Mouse (Mus musculus): ENCODE data around the gene Caskin2. TPM values are rescaled to one million over a fixed set of nuclear protein-coding genes. Genes with fewer than 3 reads are reported as not detected.

The Caskin2 gene
- total RNA-seq (2023; ENCODE audit: inconsistent age), result 3.4 to 5.3 TPM (median 3.9 TPM) in 4 replicates

DNA sequence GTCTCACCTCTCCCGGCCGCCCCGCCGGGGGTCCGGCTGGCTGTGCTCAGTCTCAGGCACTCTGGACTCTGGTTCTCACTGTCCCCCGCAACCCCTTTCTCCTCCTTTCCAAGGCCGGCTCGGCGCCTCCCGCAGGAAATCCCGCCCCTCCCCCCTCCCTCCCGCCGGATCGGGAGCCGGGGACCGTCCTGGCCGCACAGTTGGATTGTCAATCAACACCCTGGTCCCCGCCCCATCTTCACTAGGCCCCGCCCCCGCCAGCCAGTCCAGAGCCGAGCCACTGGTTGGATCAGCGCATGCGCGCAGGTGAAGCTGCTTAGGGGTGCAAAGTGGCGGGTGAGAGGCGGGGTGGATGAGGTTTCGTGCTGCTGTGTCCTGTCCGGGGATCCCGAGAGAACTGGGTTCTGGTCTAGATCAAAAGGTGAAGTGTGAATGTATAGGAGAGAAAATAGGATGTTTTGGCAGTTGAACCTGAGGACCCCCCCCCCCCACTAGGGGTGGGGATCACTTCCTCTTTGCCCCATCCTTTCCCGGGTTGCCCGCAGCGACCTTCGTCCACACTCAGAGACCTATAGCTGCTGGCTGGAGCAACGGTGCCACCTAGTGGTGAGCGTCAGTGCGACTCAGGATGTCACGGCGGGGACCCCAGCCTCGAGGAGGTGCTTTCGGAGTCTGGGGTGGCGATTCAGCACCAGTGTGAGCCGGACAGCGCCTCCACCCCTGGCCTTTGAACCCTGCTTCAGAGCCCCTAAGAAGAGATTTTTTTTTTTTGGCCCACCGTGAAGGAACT, at the start of gene Caskin2:
TSS of gene Caskin2 (minus strand) at position 133 of the 790 bp plus-strand sequence.

DNA sequence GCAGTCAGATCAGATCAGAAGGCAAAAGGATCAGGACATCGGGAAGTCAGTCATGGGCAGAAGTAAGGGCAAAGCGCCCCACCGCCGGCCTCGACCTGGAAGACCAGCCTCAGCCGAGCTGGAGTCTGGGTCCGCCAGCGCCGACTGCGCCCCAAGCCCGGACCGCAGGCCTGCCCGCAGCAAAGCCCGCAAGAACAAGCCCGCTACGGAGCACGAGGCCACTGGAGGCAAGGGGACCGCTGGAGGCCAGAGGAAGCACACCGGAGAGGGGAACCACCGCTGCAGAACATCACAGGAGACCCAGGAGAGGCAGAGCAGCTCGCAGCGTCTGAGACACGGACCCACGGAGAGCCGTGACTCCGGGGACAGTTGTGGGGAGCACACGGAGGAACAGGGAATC, 44.9 kb upstream of the Caskin2 start, which contains the start of gene Myo15b:
TSS of gene Myo15b (plus strand) at position 53 of the 400 bp plus-strand sequence.

DNA sequence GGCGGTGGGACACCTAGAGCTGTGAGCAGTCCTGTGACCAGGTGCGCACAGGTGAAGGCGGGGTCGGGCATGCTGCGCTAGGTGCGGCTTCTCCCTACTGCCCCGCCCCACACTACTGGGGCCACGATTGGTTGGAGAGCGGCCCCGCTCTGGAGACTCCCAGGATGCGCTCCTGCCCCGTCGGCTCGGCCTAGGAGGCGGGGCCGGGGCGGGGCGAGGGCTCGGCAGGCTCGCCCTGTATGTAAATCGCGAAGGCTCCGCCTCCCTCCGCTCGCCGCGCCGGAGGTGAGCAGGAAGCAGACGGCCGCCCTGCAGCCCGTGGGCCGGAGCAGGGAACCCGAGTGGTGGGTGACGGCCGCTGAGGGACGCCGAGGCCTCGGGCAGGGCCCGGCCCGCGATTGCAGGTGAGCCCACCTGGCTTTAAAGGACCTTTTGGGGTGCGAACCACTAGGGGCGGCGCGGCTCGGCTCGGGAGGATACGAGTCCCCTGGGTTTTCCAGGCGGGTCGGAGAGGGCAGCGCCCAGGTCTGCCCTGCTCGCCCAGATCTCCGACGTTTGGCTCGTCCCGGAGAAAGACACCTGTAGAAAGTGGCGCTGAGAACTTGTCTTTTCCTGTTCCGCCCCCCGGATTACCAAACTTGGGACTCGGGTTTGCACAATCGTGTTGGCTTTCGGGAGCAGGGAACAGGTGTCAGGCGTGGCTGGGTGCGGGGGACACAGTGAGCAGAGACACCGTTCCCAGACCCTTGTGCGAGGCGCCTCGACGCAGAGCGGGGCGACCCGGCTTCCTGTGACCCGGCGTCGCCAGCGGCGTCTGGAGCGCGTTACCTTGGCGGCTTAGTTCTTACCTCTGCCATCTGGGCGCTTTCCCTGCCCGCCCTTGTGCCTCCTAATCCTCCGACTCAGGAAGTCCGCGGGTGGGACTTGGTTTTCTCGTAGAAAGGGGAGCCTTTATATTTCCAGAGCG, 10.6 kb upstream of the Caskin2 start, which contains the start of gene Llgl2:
TSS of gene Llgl2 (plus strand) at position 276 of the 967 bp plus-strand sequence.

DNA sequence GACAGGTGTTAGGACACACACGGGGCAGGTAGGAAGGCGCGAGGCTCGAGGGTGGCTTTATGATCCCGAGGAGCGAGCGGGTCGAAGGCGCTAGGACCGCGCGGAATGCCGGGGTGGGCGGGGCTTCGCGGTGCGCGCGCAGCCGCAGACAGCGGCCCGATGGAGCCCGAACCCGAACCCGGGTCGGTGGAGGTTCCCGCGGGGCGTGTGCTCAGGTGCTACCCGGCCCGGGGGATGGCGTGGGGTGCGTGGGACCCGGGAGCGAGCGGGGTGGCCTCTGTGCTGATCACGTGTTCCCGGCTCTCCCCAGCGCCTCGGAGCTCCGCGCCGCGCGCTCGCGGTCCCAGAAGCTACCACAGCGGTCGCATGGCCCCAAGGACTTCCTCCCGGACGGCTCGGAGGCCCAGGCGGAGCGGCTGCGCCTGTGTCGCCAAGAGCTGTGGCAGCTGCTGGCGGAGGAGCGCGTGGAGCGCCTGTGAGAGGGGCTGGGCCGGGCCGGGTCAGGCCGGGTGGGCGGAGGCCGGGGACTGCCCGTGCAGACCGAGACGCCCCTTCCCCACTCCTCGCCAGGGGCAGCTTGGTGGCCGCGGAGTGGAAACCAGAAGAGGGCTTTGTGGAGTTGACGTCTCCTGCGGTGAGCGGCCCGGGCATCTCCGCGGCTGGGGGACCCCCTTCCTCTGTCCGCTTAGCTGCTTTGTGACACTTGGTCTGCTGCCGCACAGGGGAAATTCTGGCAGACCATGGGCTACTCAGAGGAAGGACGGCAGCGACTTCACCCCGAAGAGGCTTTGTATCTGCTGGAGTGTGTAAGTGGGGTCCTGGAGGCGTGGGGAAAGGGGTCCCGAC, 1.4 kb upstream of the Caskin2 start, which contains the start of gene Tsen54:
TSS of gene Tsen54 (plus strand) at position 120 of the 846 bp plus-strand sequence.

DNA sequence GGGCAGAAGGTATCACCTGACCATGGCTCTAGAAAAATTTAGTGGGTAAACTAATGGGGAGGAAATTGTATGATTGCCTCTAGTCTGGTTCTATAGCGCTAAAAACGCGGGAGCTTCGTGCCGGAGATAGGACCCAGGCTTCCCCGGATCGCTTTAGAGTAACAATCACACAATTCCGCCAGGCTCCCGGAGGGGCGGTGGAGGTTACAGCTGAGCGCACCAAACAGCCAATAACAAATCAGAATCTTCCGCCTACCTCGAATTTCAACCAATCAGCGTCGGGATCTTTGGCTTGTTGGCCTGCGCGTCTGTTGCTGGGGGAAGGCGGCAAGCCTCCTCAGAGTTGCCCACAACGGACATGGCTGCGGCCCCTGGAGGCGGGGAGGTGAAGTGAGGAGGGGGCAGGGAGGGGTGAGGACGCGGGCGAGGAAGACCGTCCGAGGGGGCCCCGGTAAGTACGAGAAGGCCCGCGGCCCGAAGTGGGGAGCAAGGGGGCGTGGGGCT, 48.3 kb downstream of the Caskin2 start, which contains the start of gene Tmem94:
TSS of gene Tmem94 (plus strand) at position 331 of the 504 bp plus-strand sequence.

Other genes with a start within 250 kb of the Caskin2 start
- 65.8 to 88.5 TPM (median 71.8 TPM) in 4 replicates for gene Nup85, start 249.2 kb downstream of the Caskin2 start, total RNA-seq (2023; ENCODE audit: inconsistent age)
- 35.4 to 37.4 TPM (median 36.9 TPM) in 4 replicates for gene Mrps7, start 209.7 kb downstream of the Caskin2 start, total RNA-seq (2023; ENCODE audit: inconsistent age)
- gene Gga3, start 209.6 kb downstream of the Caskin2 start, total RNA-seq (2023; ENCODE audit: inconsistent age), result 84.2 to 122 TPM (median 114 TPM) in 4 replicates
- gene Mif4gd, start 200.7 kb downstream of the Caskin2 start, total RNA-seq (2023; ENCODE audit: inconsistent age), result 285 to 296 TPM (median 290 TPM) in 4 replicates
- gene Slc25a19, start 185.3 kb downstream of the Caskin2 start, total RNA-seq (2023; ENCODE audit: inconsistent age), result 104 to 121 TPM (median 107 TPM) in 4 replicates
- 286 to 382 TPM (median 375 TPM) in 4 replicates for gene Grb2, start 105.0 kb downstream of the Caskin2 start, total RNA-seq (2023; ENCODE audit: inconsistent age)
- gene Tmem94, start 48.2 kb downstream of the Caskin2 start, total RNA-seq (2023; ENCODE audit: inconsistent age), result 51.4 to 54.2 TPM (median 52.6 TPM) in 4 replicates
- gene Tsen54, start 1.1 kb upstream of the Caskin2 start, total RNA-seq (2023; ENCODE audit: inconsistent age), result 24.2 to 40.5 TPM (median 36.9 TPM) in 4 replicates
- gene Llgl2, start 10.4 kb upstream of the Caskin2 start, total RNA-seq (2023; ENCODE audit: inconsistent age), result 22.7 to 31.1 TPM (median 26.4 TPM) in 4 replicates
- 0.42 to 0.63 TPM (median 0.51 TPM) in 3 of 4 replicates, not detected in the other for gene Myo15b, start 44.8 kb upstream of the Caskin2 start, total RNA-seq (2023; ENCODE audit: inconsistent age)
- gene Smim5, start 86.3 kb upstream of the Caskin2 start, total RNA-seq (2023; ENCODE audit: inconsistent age), result not detected in 4 replicates
- not detected in 4 replicates for gene Smim6, start 98.4 kb upstream of the Caskin2 start, total RNA-seq (2023; ENCODE audit: inconsistent age)
- gene Sap30bp, start 119.6 kb upstream of the Caskin2 start, total RNA-seq (2023; ENCODE audit: inconsistent age), result 40.8 to 57.3 TPM (median 51.2 TPM) in 4 replicates
- gene Recql5, start 119.8 kb upstream of the Caskin2 start, total RNA-seq (2023; ENCODE audit: inconsistent age), result 62.1 to 67.9 TPM (median 67.1 TPM) in 4 replicates
- gene Itgb4, start 161.1 kb upstream of the Caskin2 start, total RNA-seq (2023; ENCODE audit: inconsistent age), result 0.19 to 1.2 TPM (median 0.44 TPM) in 4 replicates
- 16.3 to 20.2 TPM (median 18.7 TPM) in 4 replicates for gene Galk1, start 199.1 kb upstream of the Caskin2 start, total RNA-seq (2023; ENCODE audit: inconsistent age)
- gene H3f3b, start 214.3 kb upstream of the Caskin2 start, total RNA-seq (2023; ENCODE audit: inconsistent age), result 3,106 to 3,747 TPM (median 3,372 TPM) in 4 replicates
- 71.4 to 82.5 TPM (median 80.3 TPM) in 4 replicates for gene Unk, start 216.7 kb upstream of the Caskin2 start, total RNA-seq (2023; ENCODE audit: inconsistent age)

Data from B cell, adult (primary cell).